Comparison of ENCODE assay signal across 15 mouse cellular contexts in the genomic region with DNA sequence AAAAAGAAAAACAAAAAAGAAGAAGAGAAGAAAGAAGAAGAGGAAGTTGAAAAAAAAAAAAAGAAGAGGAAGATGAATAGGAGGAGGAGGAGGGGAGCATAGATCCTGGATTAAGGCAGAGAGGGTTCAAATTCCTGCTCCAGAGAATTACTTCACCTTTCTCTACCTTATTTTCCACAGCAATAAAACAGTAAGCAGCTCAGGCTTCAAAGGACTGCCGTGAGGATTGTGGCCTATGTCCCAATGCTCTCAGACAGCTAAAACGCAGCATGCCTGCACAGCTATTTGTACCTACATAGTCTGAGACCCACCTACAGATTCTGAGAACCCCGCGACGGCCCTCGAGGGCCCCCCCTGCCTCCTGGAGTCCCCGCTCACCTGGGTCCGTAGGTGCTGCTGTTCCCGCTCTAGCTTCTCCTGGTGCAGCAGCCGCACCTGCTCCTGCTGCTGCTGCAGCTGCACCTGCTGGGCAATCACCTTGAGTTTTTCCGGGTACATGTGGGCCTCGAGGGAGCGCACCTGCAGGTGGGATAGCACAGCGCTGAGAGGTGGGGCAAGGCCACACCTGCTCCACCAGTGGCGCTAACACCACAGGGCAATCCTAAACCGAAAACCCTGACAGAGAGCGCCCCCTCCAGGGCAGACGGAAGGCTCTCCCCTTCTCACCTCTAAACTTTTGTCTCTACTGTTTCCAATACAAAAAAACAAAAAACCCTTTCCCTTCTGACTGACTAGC. TPM values are rescaled to one million over a fixed set of nuclear protein-coding genes. Genes with fewer than 3 reads are reported as not detected.
DNase-seq lines count a peak whose midpoint lies in the region; ATAC-seq and TF ChIP-seq lines count a peak whose summit lies in the region.
"Had no signal": no experiment of that assay in that cellular context is flagged by ENCODE, and none has a peak within 500 bp of the region (broad histone marks: within the 10 kb centered on the region; RNA-seq: fewer than 3 reads in every experiment).

No protein-coding gene starts in this region.

- TF ChIP-seq EP300 in lung, postnatal 0 days (IDR thresholded peaks at IDR 0.05), result no peak

- no peaks in the 10 kb centered on the region; the same call in none of the 2 replicates for H3K36me3 ChIP-seq in forebrain, embryonic 11.5 days (ENCODE audit: control insufficient read depth, insufficient read depth, low read length)
- peaks cover 61% of the 10 kb centered on the region for H3K36me3 ChIP-seq in forebrain, embryonic 13.5 days (ENCODE audit: poor library complexity, severe bottlenecking)
- H3K36me3 ChIP-seq in lung, postnatal 0 days (ENCODE audit: insufficient read depth, low read length), result peaks cover 10% of the 10 kb centered on the region; the same call in 1 of the 2 replicates
- peaks cover 12% of the 10 kb centered on the region; the same call in 1 of the 2 replicates for H3K36me3 ChIP-seq in stomach, embryonic 16.5 days (ENCODE audit: control insufficient read depth, insufficient read depth, low read length)

- H3K4me2 ChIP-seq in forebrain, embryonic 11.5 days (ENCODE audit: low read depth, low read length, severe bottlenecking), result no peak overlapping the region
- H3K4me2 ChIP-seq in forebrain, embryonic 13.5 days, result no peak overlapping the region
- no peak overlapping the region for H3K4me2 ChIP-seq in lung, postnatal 0 days (replicated peaks; ENCODE audit: low read depth, low read length)
- no peak overlapping the region for H3K4me2 ChIP-seq in stomach, embryonic 16.5 days (ENCODE audit: low read depth, low read length)
- H3K4me2 ChIP-seq: embryonic facial prominence, embryonic 13.5 days had no signal

- H3K4me3 ChIP-seq in forebrain, embryonic 11.5 days (ENCODE audit: low read depth, low read length), result no peak overlapping the region
- H3K4me3 ChIP-seq in forebrain, embryonic 13.5 days, result no peak overlapping the region
- H3K4me3 ChIP-seq in lung, postnatal 0 days (ENCODE audit: low read depth, low read length), result no peak overlapping the region
- H3K4me3 ChIP-seq in stomach, embryonic 16.5 days (replicated peaks; ENCODE audit: low read length), result no peak overlapping the region
- H3K4me3 ChIP-seq: embryonic facial prominence, embryonic 13.5 days had no signal

- 94% methylated on average over 18 of the region's 18 CpGs for WGBS in forebrain, embryonic 11.5 days
- 94% methylated on average over 18 of the region's 18 CpGs for WGBS in forebrain, embryonic 13.5 days
- WGBS in lung, postnatal 0 days, result 90% methylated on average over 18 of the region's 18 CpGs
- WGBS in stomach, embryonic 16.5 days, result 83% methylated on average over 18 of the region's 18 CpGs

- no peak overlapping the region for H3K9ac ChIP-seq in forebrain, embryonic 11.5 days (ENCODE audit: low read length)
- no peak overlapping the region for H3K9ac ChIP-seq in forebrain, embryonic 13.5 days
- H3K9ac ChIP-seq in lung, postnatal 0 days (replicated peaks; ENCODE audit: low read depth), result no peak overlapping the region
- no peak overlapping the region for H3K9ac ChIP-seq in stomach, embryonic 16.5 days (ENCODE audit: low read length)
- H3K9ac ChIP-seq: embryonic facial prominence, embryonic 13.5 days; forebrain, postnatal 0 days had no signal

- no peak overlapping the region for H3K27ac ChIP-seq in forebrain, embryonic 11.5 days (ENCODE audit: low read depth, low read length)
- H3K27ac ChIP-seq in forebrain, embryonic 13.5 days, result no peak overlapping the region; the same call in 1 of the 2 replicates
- H3K27ac ChIP-seq in lung, postnatal 0 days (ENCODE audit: low read length), result no peak overlapping the region
- H3K27ac ChIP-seq in stomach, embryonic 16.5 days (ENCODE audit: low read length), result 0 out of 2 replicates have a peak overlapping the region, but pooled peaks have one; percentile 36
- H3K27ac ChIP-seq: embryonic facial prominence, embryonic 13.5 days had no signal

- peak; percentile 50 for DNase-seq in forebrain, embryonic 11.5 days (ENCODE audit: low spot score)
- DNase-seq in lung, postnatal 0 days (ENCODE audit: low spot score), result no peak
- DNase-seq in lung, postnatal 25 days (ENCODE audit: low spot score), result no peak
- DNase-seq in ZHBTc4 (ENCODE audit: low read depth, low spot score), result peak; percentile 72
- no peak for DNase-seq in right cerebral cortex, postnatal 25 days
- no peak for DNase-seq in thymus, postnatal 0 days (ENCODE audit: low spot score)
- DNase-seq: cerebellum, postnatal 25 days; forebrain, postnatal 0 days; heart, postnatal 36 days; layer of hippocampus, adult 9-11 months; lung, postnatal 36 days had no signal

- no peak for ATAC-seq in forebrain, embryonic 11.5 days (replicated peaks; ENCODE audit: low FRiP score)
- ATAC-seq in forebrain, embryonic 13.5 days, result no peak
- ATAC-seq in lung, postnatal 0 days, result no peak
- ATAC-seq in stomach, embryonic 16.5 days (ENCODE audit: insufficient read depth, low FRiP score), result no peak
- ATAC-seq: activated CD4-positive, CD25-positive, alpha-beta regulatory T cell, adult 4 months; forebrain, postnatal 0 days had no signal

- no peaks in the 10 kb centered on the region; the same call in 1 of the 2 replicates for H3K4me1 ChIP-seq in forebrain, embryonic 11.5 days (replicated peaks; ENCODE audit: control insufficient read depth, insufficient read depth, low read length)
- peaks cover 3% of the 10 kb centered on the region; the same call in 1 of the 2 replicates for H3K4me1 ChIP-seq in forebrain, embryonic 13.5 days
- H3K4me1 ChIP-seq in lung, postnatal 0 days (ENCODE audit: insufficient read depth, low read depth, low read length), result no peaks in the 10 kb centered on the region
- peaks cover 27% of the 10 kb centered on the region for H3K4me1 ChIP-seq in stomach, embryonic 16.5 days (ENCODE audit: control insufficient read depth, insufficient read depth, low read length)

- no peaks in the 10 kb centered on the region for H3K9me3 ChIP-seq in forebrain, embryonic 11.5 days (ENCODE audit: control insufficient read depth, low read length)
- no peaks in the 10 kb centered on the region for H3K9me3 ChIP-seq in forebrain, embryonic 13.5 days (replicated peaks)
- no peaks in the 10 kb centered on the region for H3K9me3 ChIP-seq in lung, postnatal 0 days (ENCODE audit: low read length)
- H3K9me3 ChIP-seq in stomach, embryonic 16.5 days (replicated peaks; ENCODE audit: control insufficient read depth, low read length), result no peaks in the 10 kb centered on the region
- H3K9me3 ChIP-seq: embryonic facial prominence, embryonic 13.5 days had no signal

- 0 out of 2 replicates have a peak, but pooled peaks have one; percentile 10 for TF ChIP-seq CTCF in lung, postnatal 0 days (IDR thresholded peaks at IDR 0.05)

- H3K27me3 ChIP-seq in forebrain, embryonic 11.5 days (ENCODE audit: control insufficient read depth, insufficient read depth, low read length), result no peaks in the 10 kb centered on the region
- no peaks in the 10 kb centered on the region for H3K27me3 ChIP-seq in forebrain, embryonic 13.5 days
- no peaks in the 10 kb centered on the region for H3K27me3 ChIP-seq in lung, postnatal 0 days (replicated peaks; ENCODE audit: insufficient read depth, low read length)
- no peaks in the 10 kb centered on the region for H3K27me3 ChIP-seq in stomach, embryonic 16.5 days (ENCODE audit: control insufficient read depth, insufficient read depth, low read length)
- H3K27me3 ChIP-seq: embryonic facial prominence, embryonic 13.5 days had no signal

RNA-seq across cellular contexts. Expression of gene Srl, which starts 7.5 kb away (rescaled TPM):
- 23.3 and 23.7 TPM in 2 replicates for polyA plus RNA-seq in forebrain, embryonic 11.5 days (2014; fragmentation: Nextera tagmentation; extraction: Ambion mirVana)
- polyA plus RNA-seq in forebrain, embryonic 13.5 days (2015; fragmentation: Nextera tagmentation; extraction: Ambion mirVana), result 25.2 and 30.2 TPM in 2 replicates
- 5.5 and 6.6 TPM in 2 replicates for polyA plus RNA-seq in lung, postnatal 0 days (2015; fragmentation: Nextera tagmentation; extraction: Ambion mirVana)
- polyA plus RNA-seq in stomach, embryonic 16.5 days (2015; fragmentation: Nextera tagmentation; extraction: Ambion mirVana), result 10.0 and 28.6 TPM in 2 replicates
- 5.6 and 6.9 TPM in 2 replicates for polyA plus RNA-seq in thymus, postnatal 0 days (2015; fragmentation: Nextera tagmentation; extraction: Ambion mirVana)

RNA-seq across cellular contexts. Expression of gene Tfap4, which starts 10.5 kb away (rescaled TPM):
- polyA plus RNA-seq in forebrain, embryonic 11.5 days (2014; fragmentation: Nextera tagmentation; extraction: Ambion mirVana), result 27.7 and 28.6 TPM in 2 replicates
- 15.7 and 17.3 TPM in 2 replicates for polyA plus RNA-seq in forebrain, embryonic 13.5 days (2015; fragmentation: Nextera tagmentation; extraction: Ambion mirVana)
- 5.7 and 6.4 TPM in 2 replicates for polyA plus RNA-seq in lung, postnatal 0 days (2015; fragmentation: Nextera tagmentation; extraction: Ambion mirVana)
- polyA plus RNA-seq in stomach, embryonic 16.5 days (2015; fragmentation: Nextera tagmentation; extraction: Ambion mirVana), result 16.1 and 17.0 TPM in 2 replicates
- 16.5 and 19.7 TPM in 2 replicates for polyA plus RNA-seq in thymus, postnatal 0 days (2015; fragmentation: Nextera tagmentation; extraction: Ambion mirVana)

RNA-seq across cellular contexts. Expression of gene Glis2, which starts 45.4 kb away (rescaled TPM):
- 31.3 and 34.5 TPM in 2 replicates for polyA plus RNA-seq in forebrain, embryonic 11.5 days (2014; fragmentation: Nextera tagmentation; extraction: Ambion mirVana)
- polyA plus RNA-seq in forebrain, embryonic 13.5 days (2015; fragmentation: Nextera tagmentation; extraction: Ambion mirVana), result 16.7 and 19.4 TPM in 2 replicates
- 20.7 and 26.5 TPM in 2 replicates for polyA plus RNA-seq in lung, postnatal 0 days (2015; fragmentation: Nextera tagmentation; extraction: Ambion mirVana)
- polyA plus RNA-seq in stomach, embryonic 16.5 days (2015; fragmentation: Nextera tagmentation; extraction: Ambion mirVana), result 18.7 and 21.7 TPM in 2 replicates
- polyA plus RNA-seq in thymus, postnatal 0 days (2015; fragmentation: Nextera tagmentation; extraction: Ambion mirVana), result 3.6 and 5.3 TPM in 2 replicates

Comparison
In these comparisons a context has a peak if more than half of its experiments do, and no peak if none do; other contexts are left out.
1. DNase-seq: peak in forebrain, embryonic 11.5 days (single experiment) and ZHBTc4 (single experiment); none in lung, postnatal 0 days (single experiment), lung, postnatal 25 days (single experiment), right cerebral cortex, postnatal 25 days (single experiment) and thymus, postnatal 0 days (single experiment).